Mouse (Mus musculus) limb, embryonic 12.5 days (tissue): ENCODE results near the gene Zfpm1. TPM values are rescaled to one million over a fixed set of nuclear protein-coding genes. Genes with fewer than 3 reads are reported as not detected.

Experiments
- ATAC-seq: fragments of 200-750 bp; cut with Nextera tagmentation; 2 replicates; pipeline ENCODE4 v1.8.0; 2017; ENCODE audit warnings: low read depth, moderate TSS enrichment; ENCODE audit not compliant: insufficient number of reproducible peaks, insufficient read depth, low FRiP score, low TSS enrichment
- H3K27ac ChIP-seq: fragments of 300-500 bp; sonication (generic); 2 replicates; pipeline ENCODE4 v1.5.1; 2016; ENCODE audit warnings: mild to moderate bottlenecking, moderate library complexity
- H3K27me3 ChIP-seq: fragments of 300-500 bp; sonication (generic); 2 replicates; pipeline ENCODE4 v1.6.1; 2016; ENCODE audit warnings: mild to moderate bottlenecking, moderate library complexity
- H3K36me3 ChIP-seq: fragments of 300-500 bp; sonication (generic); 2 replicates; pipeline ENCODE4 v1.6.1; 2016; ENCODE audit warnings: mild to moderate bottlenecking, moderate library complexity
- H3K4me1 ChIP-seq: fragments of 300-500 bp; sonication (generic); replicated peaks from 2 replicates; pipeline ENCODE4 v1.6.1; 2016
- H3K4me2 ChIP-seq: fragments of 300-500 bp; sonication (generic); 2 replicates; pipeline ENCODE4 v1.6.1; 2016; ENCODE audit warnings: mild to moderate bottlenecking, moderate library complexity
- H3K4me3 ChIP-seq: fragments of 300-500 bp; sonication (generic); replicated peaks from 2 replicates; pipeline ENCODE4 v1.5.1; 2016; ENCODE audit warnings: mild to moderate bottlenecking
- H3K9ac ChIP-seq: fragments of 300-500 bp; sonication (generic); replicated peaks from 2 replicates; pipeline ENCODE4 v1.6.1; 2016; ENCODE audit warnings: mild to moderate bottlenecking, moderate library complexity
- H3K9me3 ChIP-seq: fragments of 300-500 bp; sonication (generic); 2 replicates; pipeline ENCODE4 v1.6.1; 2016; ENCODE audit warnings: mild to moderate bottlenecking, moderate library complexity
- WGBS: fragments of 180-500 bp; shearing (Covaris S2); methylation state at CpG from one replicate; pipeline ENCODE4 v1.1.7; 2016; 5-methylcytosine and 5-hydroxymethylcytosine counted together
- polyA plus RNA-seq: library from polyadenylated mRNA; unstranded; fragments of >200 nt; fragmentation: Nextera tagmentation; extraction: Ambion mirVana; gene quantifications from 2 replicates; pipeline ENCODE4 v1.2.1, GENCODE M21; 2016

Zfpm1 gene
- polyA plus RNA-seq, 1 experiment from 2014 or later = 1.2 TPM

DNA sequence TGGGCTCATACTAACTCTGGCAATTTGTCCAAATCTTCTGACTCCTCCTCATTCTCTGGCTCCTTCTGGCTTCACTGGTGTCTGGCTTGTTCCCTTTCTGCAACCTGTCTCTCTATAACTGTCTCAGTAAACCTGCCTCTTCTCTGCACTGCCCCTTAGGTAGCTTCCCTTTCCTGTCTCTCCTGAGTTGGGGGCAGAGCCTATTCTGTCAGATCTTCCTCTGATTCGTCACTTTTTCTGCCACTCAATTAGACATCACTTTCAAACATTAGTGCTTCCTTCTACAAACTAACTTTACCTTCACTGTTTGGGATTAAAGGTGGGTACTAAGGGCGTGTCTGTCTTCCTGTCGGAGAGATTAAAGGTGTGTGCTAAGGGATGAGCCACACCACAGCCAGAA is 58.8 kb downstream of the Zfpm1 start:
- no peak overlapping the region for H3K27ac ChIP-seq
- H3K4me1 ChIP-seq = peaks cover 32% of the 10 kb centered on the region
- no peak for ATAC-seq
- no peak overlapping the region for H3K4me3 ChIP-seq
- no peak overlapping the region for H3K9ac ChIP-seq
- peaks cover 92% of the 10 kb centered on the region for H3K27me3 ChIP-seq
- no peak overlapping the region for H3K4me2 ChIP-seq
- 82% methylated on average over 3 of the region's 3 CpGs for WGBS
- no peaks in the 10 kb centered on the region for H3K9me3 ChIP-seq
- H3K36me3 ChIP-seq = no peaks in the 10 kb centered on the region

DNA sequence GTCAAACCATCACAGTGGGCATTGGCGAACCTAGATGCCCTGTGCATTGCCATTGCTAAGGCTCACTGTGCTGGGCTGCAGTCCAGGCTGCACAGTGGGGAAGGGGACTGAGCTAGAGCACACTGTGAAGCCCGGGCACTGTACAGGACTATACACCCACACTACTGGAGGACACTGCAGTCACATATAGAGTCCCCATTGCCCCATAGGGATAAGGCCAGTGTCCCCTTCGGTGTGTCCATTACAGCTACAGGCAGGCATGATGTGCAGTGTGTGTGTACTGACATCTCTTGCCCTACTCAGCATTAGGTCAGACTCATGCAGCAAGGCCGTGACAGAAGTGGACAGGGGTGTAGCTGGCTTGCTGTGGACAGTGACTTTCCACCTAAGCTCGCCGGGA is 59.8 kb downstream of the Zfpm1 start:
- H3K4me3 ChIP-seq = no peak overlapping the region
- H3K9me3 ChIP-seq = no peaks in the 10 kb centered on the region
- H3K4me1 ChIP-seq = peaks cover 23% of the 10 kb centered on the region
- H3K36me3 ChIP-seq = no peaks in the 10 kb centered on the region
- no peak overlapping the region for H3K27ac ChIP-seq
- no peak overlapping the region for H3K4me2 ChIP-seq
- H3K27me3 ChIP-seq = peaks cover 83% of the 10 kb centered on the region
- H3K9ac ChIP-seq = no peak overlapping the region
- ATAC-seq = no peak
- WGBS = 90% methylated on average over 6 of the region's 6 CpGs

DNA sequence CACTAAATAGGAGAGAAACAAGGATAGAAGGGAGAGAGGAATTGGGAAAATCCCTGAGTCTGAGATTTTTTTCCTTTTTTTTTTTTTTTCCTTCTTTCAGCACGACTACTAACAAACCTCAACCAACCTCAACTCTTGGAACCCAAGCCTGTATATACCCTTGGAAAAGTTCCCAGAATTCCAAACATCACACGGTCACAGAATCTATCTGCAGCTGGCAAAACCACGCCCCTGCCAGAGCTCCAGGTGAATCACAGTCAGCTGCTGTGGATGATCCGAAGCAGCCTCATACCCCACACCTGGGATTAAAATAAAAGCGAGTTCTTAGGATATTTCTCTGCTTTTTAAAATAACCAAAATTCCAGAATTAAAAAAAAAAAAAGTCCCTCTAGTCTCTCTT is 60.4 kb downstream of the Zfpm1 start:
- H3K4me1 ChIP-seq = peaks cover 21% of the 10 kb centered on the region
- H3K27ac ChIP-seq = no peak overlapping the region
- H3K27me3 ChIP-seq = peaks cover 77% of the 10 kb centered on the region
- WGBS = 44% methylated on average over 5 of the region's 5 CpGs
- no peaks in the 10 kb centered on the region for H3K36me3 ChIP-seq
- no peak overlapping the region for H3K9ac ChIP-seq
- H3K4me3 ChIP-seq = no peak overlapping the region
- ATAC-seq = no peak
- H3K9me3 ChIP-seq = no peaks in the 10 kb centered on the region
- H3K4me2 ChIP-seq = no peak overlapping the region

GRCm38 (mm10) chr8:122342806-122343209 is 60.9 kb downstream of the Zfpm1 start:
- H3K9ac ChIP-seq = peak overlapping the region; percentile 35; the same call in 1 of the 2 replicates
- ATAC-seq = no peak

GRCm38 (mm10) chr8:122343341-122343740 is 61.4 kb downstream of the Zfpm1 start:
- no peak for ATAC-seq
- no peak overlapping the region for H3K27ac ChIP-seq
- peak overlapping the region; percentile 61 for H3K4me2 ChIP-seq
- peak overlapping the region; percentile 35 for H3K9ac ChIP-seq
- H3K4me3 ChIP-seq = peak overlapping the region; percentile 28
- H3K4me1 ChIP-seq = peaks cover 21% of the 10 kb centered on the region
- 8% methylated on average over 11 of the region's 11 CpGs for WGBS
- H3K27me3 ChIP-seq = peaks cover 67% of the 10 kb centered on the region
- H3K36me3 ChIP-seq = no peaks in the 10 kb centered on the region
- no peaks in the 10 kb centered on the region for H3K9me3 ChIP-seq

More at GRCm38 (mm10) chr8:122342806-122343209, 60.9 kb downstream of the Zfpm1 start:
- Histone ChIP-seq H3K4me3 (peak overlapping the region; percentile 28), H3K27ac (no peak overlapping the region), H3K36me3 (no peaks in the 10 kb centered on the region), H3K4me1 (peaks cover 21% of the 10 kb centered on the region), H3K27me3 (peaks cover 73% of the 10 kb centered on the region), H3K9me3 (no peaks in the 10 kb centered on the region), H3K4me2 (peak overlapping the region; percentile 61)
- 6% methylated on average over 9 of the region's 9 CpGs for WGBS

DNA sequence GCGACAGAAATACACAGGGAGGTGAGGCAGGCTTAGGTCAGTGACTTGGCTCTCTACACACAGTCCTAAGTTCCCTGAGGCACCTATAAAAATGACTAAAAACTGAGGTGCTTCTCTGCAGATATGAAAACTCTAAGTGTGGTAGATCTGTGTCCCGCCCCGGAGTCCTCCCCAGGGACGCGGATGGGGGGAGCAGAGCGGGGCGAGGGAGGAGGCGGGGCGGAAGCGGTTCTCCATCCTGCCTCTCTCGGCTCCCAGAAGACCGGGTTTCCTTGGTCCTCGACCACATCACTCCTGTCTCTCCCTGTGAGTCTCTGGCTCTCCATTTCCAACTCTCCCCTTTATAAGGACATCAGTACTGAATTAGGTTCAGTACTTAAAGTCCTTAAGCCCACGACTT is 61.8 kb downstream of the Zfpm1 start:
- H3K27me3 ChIP-seq = peaks cover 63% of the 10 kb centered on the region
- no peaks in the 10 kb centered on the region for H3K9me3 ChIP-seq
- peak overlapping the region; percentile 61 for H3K4me2 ChIP-seq
- no peaks in the 10 kb centered on the region for H3K36me3 ChIP-seq
- WGBS = 0% methylated on average over 14 of the region's 14 CpGs
- peak overlapping the region; percentile 28 for H3K4me3 ChIP-seq
- H3K4me1 ChIP-seq = peaks cover 21% of the 10 kb centered on the region
- peak overlapping the region; percentile 35 for H3K9ac ChIP-seq
- H3K27ac ChIP-seq = no peak overlapping the region
- 0 out of 2 replicates have a peak, but pooled peaks have one; percentile 7 for ATAC-seq

- peak overlapping the region; percentile 61 for H3K4me2 ChIP-seq
- no peak overlapping the region for H3K27ac ChIP-seq
- H3K9ac ChIP-seq = peak overlapping the region; percentile 35; the same call in 1 of the 2 replicates
- H3K27me3 ChIP-seq = peaks cover 59% of the 10 kb centered on the region
- ATAC-seq = peak; percentile 39; the same call in 1 of the 2 replicates
- 0% methylated on average over 2 of the region's 5 CpGs for WGBS
- H3K9me3 ChIP-seq = no peaks in the 10 kb centered on the region
- H3K4me1 ChIP-seq = peaks cover 21% of the 10 kb centered on the region
- no peaks in the 10 kb centered on the region for H3K36me3 ChIP-seq
- peak overlapping the region; percentile 28 for H3K4me3 ChIP-seq
Measured at GRCm38 (mm10) chr8:122344219-122344618, 62.3 kb downstream of the Zfpm1 start.

GRCm38 (mm10) chr8:122345181-122346095 is 63.5 kb downstream of the Zfpm1 start:
- Histone ChIP-seq H3K27me3 (peaks cover 59% of the 10 kb centered on the region), H3K36me3 (no peaks in the 10 kb centered on the region), H3K27ac (no peak overlapping the region; the same call in 1 of the 2 replicates), H3K9ac (no peak overlapping the region), H3K4me3 (no peak overlapping the region), H3K9me3 (no peaks in the 10 kb centered on the region), H3K4me2 (no peak overlapping the region), H3K4me1 (peaks cover 24% of the 10 kb centered on the region)
- ATAC-seq = no peak
- WGBS = 52% methylated on average over 12 of the region's 12 CpGs

GRCm38 (mm10) chr8:122347811-122348552 is 66.0 kb downstream of the Zfpm1 start:
- Histone ChIP-seq H3K4me2 (no peak overlapping the region), H3K9me3 (no peaks in the 10 kb centered on the region), H3K4me1 (peaks cover 23% of the 10 kb centered on the region), H3K27ac (no peak overlapping the region), H3K27me3 (peaks cover 51% of the 10 kb centered on the region), H3K9ac (no peak overlapping the region), H3K4me3 (no peak overlapping the region), H3K36me3 (no peaks in the 10 kb centered on the region)
- 77% methylated on average over 5 of the region's 5 CpGs for WGBS
- no peak for ATAC-seq

- WGBS = 27% methylated on average over 15 of the region's 15 CpGs
- H3K9me3 ChIP-seq = no peaks in the 10 kb centered on the region
- H3K27me3 ChIP-seq = peaks cover 35% of the 10 kb centered on the region
- H3K4me3 ChIP-seq = no peak overlapping the region
- H3K4me1 ChIP-seq = peaks cover 6% of the 10 kb centered on the region; the same call in 1 of the 2 replicates
- no peak overlapping the region for H3K27ac ChIP-seq
- no peak overlapping the region for H3K4me2 ChIP-seq
- no peak overlapping the region for H3K9ac ChIP-seq
- no peak for ATAC-seq
- H3K36me3 ChIP-seq = no peaks in the 10 kb centered on the region
Measured at GRCm38 (mm10) chr8:122349357-122350297, 67.7 kb downstream of the Zfpm1 start.
